Mouse (Mus musculus): ENCODE measurements at regions not wholly inside any gene's neighbourhood (a gene's known extent, or its start where the extent isn't known, plus 50 kb on each side); places are given as distances from the start of the nearest gene placed in this dataset.

DNA sequence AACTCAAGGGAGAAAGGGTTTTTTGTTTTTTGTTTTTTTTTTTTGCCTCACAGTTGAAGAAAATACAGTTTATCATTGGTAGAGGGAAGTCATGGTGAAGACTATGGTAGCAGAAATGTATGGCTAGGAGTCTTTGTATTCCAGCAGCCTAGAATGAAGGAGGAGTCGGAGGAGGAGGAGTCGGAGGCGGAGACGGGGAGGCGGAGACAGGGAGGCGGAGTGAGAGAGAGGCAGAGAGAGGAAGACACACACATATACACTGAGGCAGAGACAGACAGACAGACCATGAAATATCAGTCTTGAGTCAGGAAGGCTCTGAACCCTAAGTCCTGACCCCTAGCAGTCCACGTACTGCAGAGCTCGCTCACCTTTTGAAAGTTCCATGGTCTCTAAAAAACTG lies 95.0 kb upstream of the Fhl2 start:
- TF ChIP-seq CTCF (IDR thresholded peaks at IDR 0.05; ENCODE audit: control insufficient read depth, insufficient read depth, low read length) (no peak), POLR2A (IDR thresholded peaks at IDR 0.05; ENCODE audit: borderline replicate concordance, control insufficient read depth, low read depth, low read length) (no peak)
